Mouse (Mus musculus): ENCODE results near the gene Atxn2. TPM values are rescaled to one million over a fixed set of nuclear protein-coding genes. Genes with fewer than 3 reads are reported as not detected.
"Not testable (repeated sequence)": the region's sequence is repeated elsewhere in the genome, so short reads cannot be mapped to it uniquely, and the experiment has no call there.

Gene Atxn2
- total RNA-seq, 1 experiment: 58.0 TPM

DNA sequence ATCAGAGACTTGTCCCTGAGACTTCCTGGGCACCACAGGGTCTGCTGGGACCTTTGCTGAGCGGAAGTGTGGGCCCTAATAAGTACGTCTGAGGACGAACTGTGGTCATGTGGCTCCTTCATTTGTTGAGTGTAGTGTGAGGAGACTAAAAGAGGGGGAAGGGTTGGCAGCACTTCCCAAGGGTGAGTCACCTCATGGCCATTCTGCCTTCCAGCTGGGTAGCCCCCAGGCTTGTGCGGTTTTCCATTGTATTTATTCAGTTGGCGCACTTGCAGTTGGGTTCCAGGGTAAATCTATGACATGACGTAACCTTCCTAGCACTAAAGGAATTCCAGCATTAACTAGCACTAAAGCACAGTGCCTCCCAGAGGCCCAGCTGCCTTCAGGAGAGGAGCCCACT lies 25.6 kb upstream of the Atxn2 start:
- Histone ChIP-seq H3K27ac (ENCODE audit: insufficient read depth, low read depth, low read length, poor library complexity, severe bottlenecking) (no peak overlapping the region), H3K9ac (ENCODE audit: insufficient read depth, low read depth, low read length, poor library complexity, severe bottlenecking) (no peak overlapping the region), H3K9me3 (ENCODE audit: control insufficient read depth, insufficient read depth, low read depth, low read length) (no peaks in the 10 kb centered on the region), H3K4me3 (ENCODE audit: insufficient read depth in 1 of 2, low read depth in 1 of 2, low read length in 2 of 2, poor library complexity in 1 of 2, severe bottlenecking in 1 of 2) (no peak overlapping the region), H3K36me3 (ENCODE audit: control insufficient read depth, insufficient read depth, low read length, poor library complexity, severe bottlenecking) (peaks cover 30% of the 10 kb centered on the region; the same call in 1 of the 2 replicates), H3K4me1 (ENCODE audit: control insufficient read depth in 2 of 2, insufficient read depth in 2 of 2, low read length in 2 of 2, poor library complexity in 1 of 2) (peaks cover 0 to 2% of the 10 kb centered on the region in 2 experiments; a peak in 1 of 4 replicates)
- in situ Hi-C loops (cut with MboI; ENCODE audit: low sequenced_read_pairs in 2 of 2, unreplicated experiment in 2 of 2): no loop called here
- no peak for TF ChIP-seq MAFK (IDR thresholded peaks at IDR 0.05; ENCODE audit: insufficient read depth, low read depth, low read length)
- TF ChIP-seq ZC3H11A (IDR thresholded peaks at IDR 0.05; ENCODE audit: borderline replicate concordance, low read depth, low read length): no peak
- TF ChIP-seq HCFC1 (IDR thresholded peaks at IDR 0.05; ENCODE audit: borderline replicate concordance, insufficient read depth, low read length): no peak
- TF ChIP-seq CHD2 (IDR thresholded peaks at IDR 0.05; ENCODE audit: low read depth, low read length): no peak
- TF ChIP-seq ZNF384 (IDR thresholded peaks at IDR 0.05; ENCODE audit: low read depth, low read length): no peak
- no peak for DNase-seq (ENCODE audit: low read depth, low spot score)

DNA sequence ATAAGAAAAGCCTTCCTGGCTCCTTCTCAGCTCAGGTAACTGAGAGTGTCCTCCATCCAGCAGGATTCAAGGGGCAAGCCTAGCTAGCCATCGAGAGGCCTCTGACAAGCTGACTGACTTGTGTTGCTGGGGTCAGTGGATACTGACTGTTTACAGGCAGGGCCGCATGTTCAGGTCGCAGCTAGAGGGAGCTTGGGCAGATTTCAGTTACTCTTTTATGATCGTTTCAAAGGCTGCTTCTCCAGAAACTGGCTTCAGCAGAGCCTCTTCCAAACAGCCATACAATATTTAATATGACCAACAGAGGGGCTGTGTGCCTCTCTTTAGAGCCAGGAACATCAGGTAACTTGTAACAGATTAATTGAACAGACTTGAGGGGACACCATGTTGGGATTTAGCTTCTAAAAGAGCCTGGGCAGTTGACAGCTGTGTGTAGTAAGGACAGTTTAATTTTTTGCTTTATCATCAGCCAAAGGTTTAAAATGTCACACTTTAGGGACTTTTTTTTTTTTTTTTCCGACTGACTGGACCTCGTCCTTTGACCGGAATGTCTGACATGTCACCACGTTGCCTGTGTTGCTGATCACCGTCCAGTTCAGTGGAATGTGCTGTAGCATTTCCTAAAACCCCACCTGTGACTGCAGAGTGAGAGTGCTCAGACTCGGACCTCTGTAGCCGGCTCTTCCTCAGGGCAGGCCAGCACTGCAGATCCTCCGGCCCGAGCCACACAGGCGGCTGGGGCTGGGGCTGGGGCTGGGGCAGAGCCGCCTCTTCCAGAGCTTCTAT lies 24.8 kb upstream of the Atxn2 start:
- no peaks in the 10 kb centered on the region for H3K9me3 ChIP-seq (ENCODE audit: control insufficient read depth, insufficient read depth, low read depth, low read length)
- no peak for DNase-seq (ENCODE audit: low read depth, low spot score)
- no peak for TF ChIP-seq ZC3H11A (IDR thresholded peaks at IDR 0.05; ENCODE audit: borderline replicate concordance, low read depth, low read length)
- TF ChIP-seq CHD2 (IDR thresholded peaks at IDR 0.05; ENCODE audit: low read depth, low read length): no peak
- TF ChIP-seq MAFK (IDR thresholded peaks at IDR 0.05; ENCODE audit: insufficient read depth, low read depth, low read length): no peak
- TF ChIP-seq ZNF384 (IDR thresholded peaks at IDR 0.05; ENCODE audit: low read depth, low read length): no peak
- TF ChIP-seq HCFC1 (IDR thresholded peaks at IDR 0.05; ENCODE audit: borderline replicate concordance, insufficient read depth, low read length): no peak
- H3K27ac ChIP-seq (ENCODE audit: insufficient read depth, low read depth, low read length, poor library complexity, severe bottlenecking): no peak overlapping the region
- in situ Hi-C loops (cut with MboI; ENCODE audit: low sequenced_read_pairs in 2 of 2, unreplicated experiment in 2 of 2): no loop called here
- H3K4me1 ChIP-seq (ENCODE audit: control insufficient read depth in 2 of 2, insufficient read depth in 2 of 2, low read length in 2 of 2, poor library complexity in 1 of 2): peaks cover 0 to 2% of the 10 kb centered on the region in 2 experiments; a peak in 1 of 4 replicates
- no peak overlapping the region for H3K4me3 ChIP-seq (ENCODE audit: insufficient read depth in 1 of 2, low read depth in 1 of 2, low read length in 2 of 2, poor library complexity in 1 of 2, severe bottlenecking in 1 of 2)
- no peak overlapping the region for H3K9ac ChIP-seq (ENCODE audit: insufficient read depth, low read depth, low read length, poor library complexity, severe bottlenecking)
- H3K36me3 ChIP-seq (ENCODE audit: control insufficient read depth, insufficient read depth, low read length, poor library complexity, severe bottlenecking): peaks cover 26% of the 10 kb centered on the region; the same call in 1 of the 2 replicates

- Histone ChIP-seq H3K27ac (ENCODE audit: insufficient read depth, low read depth, low read length, poor library complexity, severe bottlenecking) (no peak overlapping the region), H3K4me3 (ENCODE audit: insufficient read depth in 1 of 2, low read depth in 1 of 2, low read length in 2 of 2, poor library complexity in 1 of 2, severe bottlenecking in 1 of 2) (no peak overlapping the region), H3K9me3 (ENCODE audit: control insufficient read depth, insufficient read depth, low read depth, low read length) (no peaks in the 10 kb centered on the region), H3K9ac (ENCODE audit: insufficient read depth, low read depth, low read length, poor library complexity, severe bottlenecking) (no peak overlapping the region), H3K36me3 (ENCODE audit: control insufficient read depth, insufficient read depth, low read length, poor library complexity, severe bottlenecking) (peaks cover 4% of the 10 kb centered on the region; the same call in 1 of the 2 replicates), H3K4me1 (ENCODE audit: control insufficient read depth in 2 of 2, insufficient read depth in 2 of 2, low read length in 2 of 2, poor library complexity in 1 of 2) (peaks cover 2% of the 10 kb centered on the region in 2 experiments; a peak in 1 of 4 replicates)
- TF ChIP-seq ZC3H11A (IDR thresholded peaks at IDR 0.05; ENCODE audit: borderline replicate concordance, low read depth, low read length) (no peak), CHD2 (IDR thresholded peaks at IDR 0.05; ENCODE audit: low read depth, low read length) (no peak), HCFC1 (IDR thresholded peaks at IDR 0.05; ENCODE audit: borderline replicate concordance, insufficient read depth, low read length) (no peak), MAFK (IDR thresholded peaks at IDR 0.05; ENCODE audit: insufficient read depth, low read depth, low read length) (no peak), ZNF384 (IDR thresholded peaks at IDR 0.05; ENCODE audit: low read depth, low read length) (no peak)
- in situ Hi-C loops (cut with MboI; ENCODE audit: low sequenced_read_pairs in 2 of 2, unreplicated experiment in 2 of 2): no loop called here
- no peak for DNase-seq (ENCODE audit: low read depth, low spot score)
Measured at GRCm38 (mm10) chr5:121690482-121691211, 20.5 kb upstream of the Atxn2 start.

GRCm38 (mm10) chr5:121691436-121691835 lies 19.7 kb upstream of the Atxn2 start:
- H3K9ac ChIP-seq (ENCODE audit: insufficient read depth, low read depth, low read length, poor library complexity, severe bottlenecking); in situ Hi-C loops (cut with MboI; ENCODE audit: low sequenced_read_pairs in 2 of 2, unreplicated experiment in 2 of 2); H3K9me3 ChIP-seq (ENCODE audit: control insufficient read depth, insufficient read depth, low read depth, low read length); H3K27ac ChIP-seq (ENCODE audit: insufficient read depth, low read depth, low read length, poor library complexity, severe bottlenecking); H3K4me1 ChIP-seq (ENCODE audit: control insufficient read depth in 2 of 2, insufficient read depth in 2 of 2, low read length in 2 of 2, poor library complexity in 1 of 2); H3K4me3 ChIP-seq (ENCODE audit: insufficient read depth in 1 of 2, low read depth in 1 of 2, low read length in 2 of 2, poor library complexity in 1 of 2, severe bottlenecking in 1 of 2); H3K36me3 ChIP-seq (ENCODE audit: control insufficient read depth, insufficient read depth, low read length, poor library complexity, severe bottlenecking); DNase-seq (ENCODE audit: low read depth, low spot score): not testable (repeated sequence)
